Mouse (Mus musculus): ENCODE results near the gene Smim6.

Gene Smim6

GRCm38 (mm10) chr11:115900561-115901337 is 11.1 kb upstream of the Smim6 start:
- DNase-seq (ENCODE audit: low spot score): no peak

GRCm38 (mm10) chr11:115901338-115902161 is 10.3 kb upstream of the Smim6 start:
- DNase-seq (ENCODE audit: low spot score): no peak

GRCm38 (mm10) chr11:115902177-115902576 is 9.6 kb upstream of the Smim6 start:
- no peak for DNase-seq (ENCODE audit: low spot score)

GRCm38 (mm10) chr11:115902831-115903230 is 9.0 kb upstream of the Smim6 start:
- no peak for DNase-seq (ENCODE audit: low spot score)

GRCm38 (mm10) chr11:115903384-115904230 is 8.2 kb upstream of the Smim6 start:
- DNase-seq (ENCODE audit: low spot score): no peak

- DNase-seq (ENCODE audit: low spot score): no peak
Measured at GRCm38 (mm10) chr11:115904231-115904955, 7.4 kb upstream of the Smim6 start.

- DNase-seq (ENCODE audit: low spot score): peak; percentile 36
Measured at GRCm38 (mm10) chr11:115904956-115905790, 6.6 kb upstream of the Smim6 start.

GRCm38 (mm10) chr11:115906116-115906515 is 5.7 kb upstream of the Smim6 start:
- DNase-seq (ENCODE audit: low spot score): no peak

GRCm38 (mm10) chr11:115906521-115906920 is 5.3 kb upstream of the Smim6 start:
- no peak for DNase-seq (ENCODE audit: low spot score)

- DNase-seq (ENCODE audit: low spot score): no peak
Measured at GRCm38 (mm10) chr11:115911134-115911561, 669 bp upstream of the Smim6 start.

- no peak for DNase-seq (ENCODE audit: low spot score)
Measured at GRCm38 (mm10) chr11:115916579-115916978, 4.8 kb downstream of the Smim6 start.

- no peak for DNase-seq (ENCODE audit: low spot score)
Measured at GRCm38 (mm10) chr11:115918637-115919036, 6.8 kb downstream of the Smim6 start.

GRCm38 (mm10) chr11:115919073-115919472 is 7.3 kb downstream of the Smim6 start:
- no peak for DNase-seq (ENCODE audit: low spot score)

- DNase-seq (ENCODE audit: low spot score): peak; percentile 63
Measured at GRCm38 (mm10) chr11:115920110-115920818, 8.4 kb downstream of the Smim6 start.

- DNase-seq (ENCODE audit: low spot score): no peak
Measured at GRCm38 (mm10) chr11:115921986-115922385, 10.2 kb downstream of the Smim6 start.

- DNase-seq (ENCODE audit: low spot score): no peak
Measured at GRCm38 (mm10) chr11:115929031-115929430, 17.2 kb downstream of the Smim6 start.

GRCm38 (mm10) chr11:115929818-115930217 is 18.0 kb downstream of the Smim6 start:
- no peak for DNase-seq (ENCODE audit: low spot score)

- no peak for DNase-seq (ENCODE audit: low spot score)
Measured at GRCm38 (mm10) chr11:115931235-115931634, 19.4 kb downstream of the Smim6 start.

GRCm38 (mm10) chr11:115933108-115933746 is 21.4 kb downstream of the Smim6 start, which contains the start of the genes Sap30bp and Recql5:
Gene Sap30bp, plus strand, starts transcription at chr11:115933282.
Gene Recql5, minus strand, starts transcription at chr11:115933477.
- peak; percentile 98 for DNase-seq (ENCODE audit: low spot score)
